Mouse (Mus musculus): ENCODE results near the gene Zfp972. TPM values are rescaled to one million over a fixed set of nuclear protein-coding genes. Genes with fewer than 3 reads are reported as not detected.

Gene Zfp972
- polyA plus RNA-seq, 1 experiment = 0.17 TPM

Other genes starting within 250 kb of the Zfp972 start
- 1.5 and 1.9 TPM in 2 replicates for gene Gm14322, start 166.3 kb downstream of the Zfp972 start, polyA plus RNA-seq (2012; rRNA removed)
- gene Gm14325, start 85.3 kb downstream of the Zfp972 start, polyA plus RNA-seq (2012; rRNA removed) = 11.7 and 12.6 TPM in 2 replicates
- 0.38 and 0.94 TPM in 2 replicates for gene Gm14327, start 28.5 kb downstream of the Zfp972 start, polyA plus RNA-seq (2012; rRNA removed)
- gene Gm14326, start 31.7 kb upstream of the Zfp972 start, polyA plus RNA-seq (2012; rRNA removed) = 2.9 and 3.8 TPM in 2 replicates
- gene Zfp971, start 97.7 kb upstream of the Zfp972 start, polyA plus RNA-seq (2012; rRNA removed) = 1.3 and 1.7 TPM in 2 replicates
- gene Zfp931, start 152.9 kb upstream of the Zfp972 start, polyA plus RNA-seq (2012; rRNA removed) = 2.3 and 3.2 TPM in 2 replicates
- gene Phactr3, start 193.4 kb upstream of the Zfp972 start, polyA plus RNA-seq (2012; rRNA removed) = 0.05 and 0.17 TPM in 2 replicates